Mouse (Mus musculus) yolk sac, embryonic 10.5 days (tissue): ENCODE data around the gene Trib2.

Experiments used
- DNase-seq: peaks from one replicate; pipeline ENCODE4 v3.0.0-alpha.2; 2017; ENCODE audit warnings: low spot score

Trib2 gene

DNA sequence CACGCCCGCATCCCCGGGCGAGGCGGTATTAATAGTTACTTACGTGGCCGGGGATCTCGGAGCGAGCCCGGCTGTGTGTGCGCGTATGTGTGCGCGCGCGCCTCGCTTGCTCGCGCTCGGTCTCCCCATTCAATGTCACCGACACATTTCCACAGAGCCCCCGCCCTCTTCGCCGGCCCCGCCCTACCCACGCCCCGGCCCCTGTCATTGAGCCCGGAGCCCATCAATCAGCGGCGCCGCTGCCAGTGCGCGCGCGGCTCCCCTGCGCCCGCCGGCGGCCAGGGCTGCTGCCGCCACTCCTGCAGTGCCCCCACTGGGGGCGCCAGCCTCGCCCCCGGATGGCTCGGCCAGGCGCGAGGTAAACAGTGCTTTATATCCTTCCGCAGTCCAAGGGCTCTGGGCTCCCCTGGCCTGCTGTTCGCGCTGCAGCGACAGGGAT lies at the start of gene Trib2:
Trib2 (minus strand) TSS at position 183 of the 439 bp plus-strand sequence.
- peak; percentile 92 for DNase-seq

DNA sequence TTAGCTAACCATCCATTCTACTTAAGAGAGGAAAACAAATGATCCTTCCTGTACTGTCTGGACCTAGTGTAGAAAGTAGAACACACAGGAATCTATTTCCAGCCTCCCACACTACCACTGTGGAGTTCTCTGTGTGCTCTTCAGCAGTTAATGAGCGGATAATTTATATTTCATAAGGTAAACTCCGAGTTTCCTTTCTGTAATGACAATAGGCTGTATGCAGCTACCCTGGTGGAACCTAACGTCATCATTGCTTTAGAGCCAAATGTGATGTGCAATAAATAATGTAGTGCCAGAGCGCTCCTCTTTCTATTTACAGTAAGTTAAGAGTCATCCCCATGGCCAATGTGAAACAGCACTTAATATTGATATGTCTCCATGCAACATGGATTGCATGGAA lies 41.3 kb upstream of the Trib2 start:
- DNase-seq: no peak

DNA sequence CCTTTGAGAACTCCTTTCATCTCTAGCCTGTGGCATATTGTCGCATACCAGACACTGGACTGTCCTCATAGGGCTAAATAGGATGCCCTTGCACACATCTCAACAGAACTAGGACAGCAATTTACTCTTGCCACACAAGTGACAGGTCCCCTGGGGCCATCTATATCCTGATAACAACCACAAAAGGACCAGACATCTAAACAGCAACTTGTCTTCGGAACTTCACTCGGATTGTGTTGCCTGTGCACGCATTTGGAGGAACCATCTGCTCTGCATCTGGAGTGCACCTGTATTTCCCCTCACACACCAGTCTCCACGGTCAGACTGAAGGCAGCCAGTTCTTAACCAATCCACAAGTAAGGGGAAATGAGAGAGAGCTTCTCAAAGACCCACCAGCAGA lies 39.2 kb upstream of the Trib2 start:
- no peak for DNase-seq

DNA sequence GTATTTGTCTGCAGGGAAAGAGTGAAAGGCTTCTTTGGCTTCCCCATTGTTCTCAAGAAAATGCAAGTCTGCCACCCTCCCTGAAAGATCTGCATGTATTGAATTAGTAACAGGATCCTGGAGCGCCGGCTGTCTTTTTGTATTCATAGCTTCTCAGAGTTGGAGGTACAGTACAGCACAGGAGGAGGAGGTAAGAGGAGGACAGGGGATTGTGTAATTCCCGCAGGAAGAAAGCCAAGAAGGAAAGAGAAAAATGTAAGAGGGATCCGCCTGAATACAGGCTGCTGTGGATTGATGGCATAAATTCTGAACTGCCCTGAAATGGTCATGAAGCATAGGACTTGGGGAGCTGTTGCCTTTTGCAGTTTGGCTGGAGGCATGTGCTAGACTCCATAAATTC lies 36.1 kb upstream of the Trib2 start:
- DNase-seq: no peak

DNA sequence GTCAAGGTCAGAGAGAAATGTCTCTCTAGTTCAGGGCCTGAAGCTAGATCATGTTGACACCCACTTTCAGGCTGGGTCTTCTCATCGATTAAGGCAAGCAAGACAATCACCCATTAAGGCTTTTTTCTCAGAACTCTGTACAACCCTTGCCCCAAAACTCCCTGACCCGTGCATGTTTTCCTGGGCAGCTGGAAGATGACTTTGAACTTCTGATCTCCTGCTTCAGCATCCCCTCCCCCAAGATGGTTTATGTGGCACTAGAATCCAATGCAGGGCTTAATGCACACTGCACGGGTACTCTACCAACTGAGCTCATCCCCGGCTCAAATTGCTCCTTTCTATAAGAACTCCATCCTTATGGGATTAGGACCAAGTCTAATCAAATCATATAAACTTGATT lies 35.3 kb upstream of the Trib2 start:
- DNase-seq: no peak

DNA sequence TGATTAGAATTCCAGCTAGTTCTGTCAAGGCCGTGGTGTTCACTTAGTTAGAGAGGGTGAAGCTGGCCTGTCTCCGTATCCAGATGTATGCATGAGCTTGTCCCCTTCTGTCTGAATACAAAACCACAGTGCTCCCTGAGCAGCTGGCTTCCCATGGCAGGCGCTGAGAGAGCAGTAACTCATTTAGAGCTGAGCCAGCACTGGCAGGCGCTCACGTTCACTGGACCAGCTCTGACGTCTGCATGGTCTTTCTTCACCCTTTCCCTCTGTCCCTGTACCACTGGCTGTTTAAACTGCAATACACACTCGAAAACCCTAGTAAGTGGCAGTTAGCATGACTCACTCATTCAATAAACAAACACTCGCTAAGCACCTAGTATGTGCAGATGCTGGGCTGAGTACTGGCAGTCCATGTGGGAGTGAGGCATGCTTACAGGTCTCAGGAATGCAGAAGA lies 33.7 kb upstream of the Trib2 start:
- no peak for DNase-seq

DNA sequence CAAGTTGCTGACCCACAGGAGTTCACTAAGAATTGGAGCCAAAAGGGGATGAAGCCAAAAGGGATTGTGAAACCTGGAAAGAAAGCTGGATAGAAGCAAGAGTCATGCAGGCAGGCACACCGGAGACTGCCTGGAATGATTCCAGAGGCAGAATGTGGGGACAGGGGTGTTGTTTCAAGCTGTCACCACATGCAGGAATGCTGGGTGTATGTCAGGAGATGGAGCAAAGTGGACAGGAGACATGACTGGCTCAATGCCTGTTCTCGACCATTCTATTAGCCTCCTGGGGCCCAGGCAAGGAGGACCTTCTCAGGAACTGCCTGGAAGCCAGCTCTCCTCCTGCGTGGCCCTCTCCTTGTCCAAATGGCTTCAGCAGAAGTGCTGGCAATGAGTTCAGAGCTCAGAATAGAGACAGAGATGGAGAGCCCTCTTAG lies 33.2 kb upstream of the Trib2 start:
- no peak for DNase-seq

DNA sequence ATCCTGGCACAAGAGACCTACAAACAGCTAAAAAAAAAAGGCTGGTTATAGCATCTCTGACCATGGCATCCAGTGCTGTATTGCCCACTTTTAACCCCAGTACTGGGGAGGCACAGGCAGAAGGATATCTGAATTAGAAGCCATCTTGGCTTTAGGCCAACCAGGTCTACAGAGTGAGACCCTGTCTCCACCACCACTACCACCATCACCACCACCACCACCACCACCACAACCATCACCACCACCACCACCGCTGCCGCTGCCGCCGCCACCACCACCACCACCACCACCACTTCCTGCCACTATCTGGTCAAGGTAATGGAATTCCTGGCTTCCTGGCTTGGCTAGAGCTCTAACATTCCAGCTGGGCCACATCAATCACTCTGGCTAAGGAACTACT lies 31.7 kb upstream of the Trib2 start:
- no peak for DNase-seq

DNA sequence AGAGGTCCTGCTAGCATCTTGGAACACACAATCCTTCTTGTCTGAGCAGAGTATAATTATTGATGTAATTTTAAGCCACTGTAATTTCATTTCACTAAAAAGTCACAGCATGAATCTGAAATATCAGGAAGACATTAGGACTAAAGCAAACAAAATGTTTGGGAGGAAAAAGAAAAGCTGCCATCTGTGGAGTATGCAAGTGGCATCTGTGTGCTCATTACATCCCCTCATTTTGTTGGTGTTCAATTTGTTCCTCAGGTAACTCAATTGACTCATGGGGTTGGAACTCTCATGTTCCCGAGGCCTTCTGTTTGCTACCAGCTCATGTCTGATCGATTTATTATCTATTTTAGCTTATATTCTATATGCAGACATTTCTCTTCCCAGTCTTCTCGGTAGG lies 28.0 kb upstream of the Trib2 start:
- no peak for DNase-seq

DNA sequence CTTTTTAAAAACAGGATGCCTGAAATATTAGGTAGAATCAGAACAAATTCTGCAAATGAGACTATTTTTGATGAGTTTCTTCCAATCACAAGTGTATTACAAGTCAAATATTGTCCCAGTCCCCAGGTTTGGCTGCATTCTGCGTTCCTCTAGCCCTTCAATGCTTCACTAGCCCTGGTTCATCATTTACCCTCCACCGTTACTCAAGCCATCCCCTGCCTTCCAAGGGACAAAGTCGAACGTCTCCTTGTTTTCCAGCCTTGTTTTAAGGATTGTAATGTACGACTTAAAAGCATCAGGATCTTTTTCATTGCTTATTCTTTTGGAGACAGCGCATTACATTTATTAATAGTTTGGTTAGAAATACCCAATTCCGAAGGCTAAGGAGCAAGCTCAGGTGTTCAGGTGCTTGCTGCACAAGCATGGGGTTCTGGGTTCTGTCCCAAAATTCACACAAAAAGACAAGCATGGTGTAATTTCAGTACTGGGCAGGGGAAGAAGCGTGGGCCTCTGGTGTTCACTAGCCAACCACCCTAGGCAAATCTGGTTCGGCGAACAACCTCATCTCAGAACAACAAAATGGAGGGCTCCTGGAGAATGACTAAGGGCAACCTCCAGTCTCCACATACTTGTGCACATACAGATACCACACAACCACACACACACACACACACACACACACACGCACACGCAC lies 24.3 kb upstream of the Trib2 start:
- DNase-seq: peak; percentile 57

DNA sequence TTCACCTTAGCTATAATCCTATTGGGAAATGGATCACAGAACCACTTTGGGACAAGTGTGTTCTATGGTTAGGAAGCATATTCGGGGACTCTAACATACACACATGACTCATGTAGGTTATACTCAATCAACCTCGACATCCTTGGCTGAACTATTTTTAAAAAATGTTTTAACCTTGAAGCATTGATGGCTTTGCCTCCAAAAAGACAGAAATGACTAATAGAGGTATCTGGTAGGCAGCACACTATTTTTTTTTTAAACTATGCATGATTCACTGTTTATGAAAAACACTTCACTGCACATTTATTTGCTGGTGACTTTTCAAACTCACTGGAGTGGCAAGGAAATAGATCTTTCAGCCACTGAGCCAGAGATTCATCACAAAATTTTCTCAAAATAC lies 21.5 kb upstream of the Trib2 start:
- DNase-seq: no peak

DNA sequence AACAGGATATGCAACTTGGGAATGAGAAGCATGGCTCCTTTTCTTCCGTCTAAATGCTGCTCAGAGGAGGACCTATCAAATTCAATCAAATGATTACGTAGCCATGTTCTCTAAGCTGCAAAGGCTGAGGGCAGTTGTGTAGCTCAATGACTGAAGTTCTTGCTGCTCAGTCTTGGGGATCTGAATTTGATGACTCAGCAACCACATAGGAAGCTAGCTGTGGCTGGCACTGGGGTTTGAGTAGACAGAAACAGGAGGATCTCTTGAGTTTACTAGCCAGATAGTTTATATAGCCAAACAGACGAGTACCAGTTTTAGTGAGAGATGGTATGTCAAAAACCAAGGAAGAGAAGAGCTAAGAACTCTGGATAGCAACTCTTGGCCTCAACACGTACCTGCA lies 20.8 kb upstream of the Trib2 start:
- no peak for DNase-seq

DNA sequence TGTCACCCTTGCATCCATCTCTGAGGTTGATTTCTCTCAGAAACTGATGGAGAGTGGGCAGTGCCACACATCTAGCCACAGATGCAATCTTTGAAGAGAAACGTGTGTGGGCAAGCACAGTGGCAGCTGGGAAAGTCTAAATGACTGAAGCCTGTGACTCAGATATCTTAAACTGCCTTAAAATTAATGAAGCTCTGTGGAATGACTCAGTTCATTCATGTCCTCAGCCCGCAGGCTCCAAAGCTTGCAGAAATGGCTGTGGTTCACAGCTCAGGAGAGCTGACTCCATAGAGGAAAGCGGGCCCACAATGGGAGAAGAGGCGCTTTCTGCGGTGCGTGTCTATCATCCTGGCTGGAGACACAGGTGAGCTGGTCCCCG lies 15.9 kb upstream of the Trib2 start:
- no peak for DNase-seq

DNA sequence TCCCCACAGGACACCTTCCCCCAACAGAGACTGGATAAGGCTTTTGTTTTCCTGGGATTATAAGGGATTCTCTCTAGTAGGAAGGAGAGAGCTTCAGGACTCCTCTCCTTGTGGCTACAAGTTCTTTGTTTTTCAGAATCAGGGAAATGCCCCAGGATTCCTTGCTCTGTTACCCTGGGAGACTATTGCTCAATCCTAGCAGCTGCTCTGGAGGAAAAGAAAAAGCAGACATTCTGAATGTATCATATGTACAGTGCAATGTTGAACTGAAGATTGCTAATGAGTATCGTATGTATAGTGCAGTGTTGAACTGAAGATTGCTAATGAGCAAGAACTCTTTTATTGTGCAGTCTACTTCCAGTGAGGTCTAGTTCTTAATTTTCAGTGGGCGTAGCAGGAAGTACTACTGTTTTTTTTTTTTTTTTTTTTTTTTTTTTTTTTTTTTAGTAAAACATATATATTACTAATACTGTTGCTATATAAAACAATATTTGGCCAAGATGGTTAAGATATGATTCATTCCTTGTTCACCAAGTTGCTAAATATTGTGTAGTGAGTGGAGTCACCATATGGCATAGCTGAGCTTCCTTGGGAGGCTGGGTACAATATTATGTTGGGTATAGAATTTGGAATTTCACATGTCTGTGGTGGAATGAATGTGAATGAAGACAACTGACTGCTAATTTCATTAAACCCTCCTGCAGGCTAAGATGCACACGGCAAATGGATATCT lies 15.4 kb upstream of the Trib2 start:
- DNase-seq: no peak

DNA sequence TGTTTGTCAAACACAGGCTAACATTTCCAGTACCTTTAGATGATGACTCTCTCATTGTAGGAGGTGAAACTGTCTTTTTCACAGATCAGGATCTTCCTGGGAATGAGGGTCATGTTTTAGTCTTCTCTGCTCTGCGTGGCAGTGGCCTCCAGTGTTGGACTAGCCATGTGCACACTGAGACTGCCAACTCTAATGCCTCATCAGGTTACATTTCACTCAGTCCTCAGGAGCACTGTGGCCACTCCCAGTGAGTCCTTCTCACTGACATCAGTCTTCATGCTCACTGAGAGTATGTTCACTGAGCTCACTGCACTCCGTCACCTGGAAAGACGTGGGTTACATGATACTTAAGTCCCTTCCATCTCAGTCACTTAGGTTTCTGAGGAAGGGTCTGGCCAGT lies 14.0 kb upstream of the Trib2 start:
- no peak for DNase-seq

DNA sequence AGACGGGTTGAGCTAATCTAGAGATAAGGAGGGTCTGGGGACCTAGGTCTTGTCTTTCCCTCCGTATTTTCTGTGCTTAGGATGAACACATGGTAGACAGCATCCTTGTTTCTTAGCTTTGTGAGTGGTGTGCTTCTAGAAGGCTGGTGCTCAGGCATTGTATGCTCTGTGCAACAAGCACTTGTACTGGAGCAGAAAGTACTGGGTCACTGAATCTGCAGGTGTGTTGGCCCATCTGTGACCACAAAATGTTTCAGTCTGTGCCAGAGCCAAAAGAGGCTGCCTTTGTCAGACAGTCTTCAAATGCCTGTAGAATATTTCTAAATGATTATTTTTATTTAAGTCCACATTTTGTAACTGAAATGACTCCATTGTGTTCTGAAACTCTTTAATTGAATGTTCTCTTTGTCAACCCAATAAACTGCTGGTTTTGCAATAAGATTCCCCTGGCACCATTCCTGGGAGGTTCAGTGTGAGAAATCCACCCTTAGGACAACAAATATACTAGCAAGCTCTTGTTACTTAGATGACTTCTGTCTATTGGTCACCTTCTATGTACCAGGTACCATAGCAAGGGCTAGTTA lies 12.2 kb upstream of the Trib2 start:
- DNase-seq: no peak

DNA sequence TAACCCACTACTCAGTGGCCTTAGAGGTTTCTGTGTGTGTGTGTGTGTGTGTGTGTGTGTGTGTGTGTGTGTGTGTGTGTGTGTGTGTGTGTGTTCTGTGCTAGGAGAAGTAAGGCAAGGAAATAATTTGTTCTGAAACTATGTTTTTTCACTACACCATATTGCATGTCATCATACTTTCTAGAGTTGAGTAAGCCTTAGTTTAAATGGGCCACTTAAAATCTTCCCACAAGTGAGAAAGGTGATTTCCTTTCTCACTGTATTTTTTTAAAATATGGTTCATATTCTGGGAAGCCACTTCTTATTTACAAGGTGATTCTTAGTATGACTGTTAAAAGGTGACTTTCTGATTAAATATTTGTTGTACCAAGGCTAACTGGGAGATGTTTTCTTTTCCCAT lies 4.3 kb upstream of the Trib2 start:
- DNase-seq: no peak

DNA sequence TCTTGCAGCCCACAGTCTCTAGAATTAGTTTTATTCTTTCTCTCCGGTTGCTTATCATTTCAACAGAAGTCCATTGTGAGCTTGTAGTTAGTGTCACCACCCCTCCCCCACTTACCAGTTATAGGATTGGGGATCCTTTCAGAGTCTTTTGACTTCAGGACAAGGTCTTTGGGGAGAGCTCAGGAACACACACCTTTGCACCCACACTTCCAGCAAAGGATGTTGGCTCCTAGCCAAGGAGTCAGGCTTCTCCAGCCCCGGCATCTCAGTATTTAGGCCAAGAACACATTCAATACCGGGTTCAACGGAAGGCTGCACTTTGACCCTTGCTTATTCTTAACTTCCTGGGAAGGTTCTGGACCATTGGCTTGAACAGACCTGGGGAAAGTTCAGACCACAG lies 643 bp upstream of the Trib2 start:
- peak; percentile 34 for DNase-seq

DNA sequence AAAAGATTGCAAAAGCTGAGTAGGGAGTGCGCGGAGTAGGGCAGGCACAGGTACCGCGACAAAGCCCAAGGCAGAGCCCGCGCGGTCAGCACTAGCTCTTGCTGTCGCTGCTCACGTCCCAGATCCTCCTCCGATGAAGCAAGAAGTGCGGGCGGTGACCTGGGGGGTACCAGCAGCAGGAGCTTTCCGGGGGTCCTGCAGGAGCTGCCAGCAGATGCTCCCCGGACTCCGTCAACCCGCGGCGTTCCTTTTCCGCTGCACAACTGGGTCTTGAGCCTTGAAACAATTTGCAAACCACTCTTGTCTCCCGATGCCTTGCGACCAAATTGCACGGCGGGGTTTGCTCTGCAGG lies 492 bp downstream of the Trib2 start:
- DNase-seq: peak; percentile 65

DNA sequence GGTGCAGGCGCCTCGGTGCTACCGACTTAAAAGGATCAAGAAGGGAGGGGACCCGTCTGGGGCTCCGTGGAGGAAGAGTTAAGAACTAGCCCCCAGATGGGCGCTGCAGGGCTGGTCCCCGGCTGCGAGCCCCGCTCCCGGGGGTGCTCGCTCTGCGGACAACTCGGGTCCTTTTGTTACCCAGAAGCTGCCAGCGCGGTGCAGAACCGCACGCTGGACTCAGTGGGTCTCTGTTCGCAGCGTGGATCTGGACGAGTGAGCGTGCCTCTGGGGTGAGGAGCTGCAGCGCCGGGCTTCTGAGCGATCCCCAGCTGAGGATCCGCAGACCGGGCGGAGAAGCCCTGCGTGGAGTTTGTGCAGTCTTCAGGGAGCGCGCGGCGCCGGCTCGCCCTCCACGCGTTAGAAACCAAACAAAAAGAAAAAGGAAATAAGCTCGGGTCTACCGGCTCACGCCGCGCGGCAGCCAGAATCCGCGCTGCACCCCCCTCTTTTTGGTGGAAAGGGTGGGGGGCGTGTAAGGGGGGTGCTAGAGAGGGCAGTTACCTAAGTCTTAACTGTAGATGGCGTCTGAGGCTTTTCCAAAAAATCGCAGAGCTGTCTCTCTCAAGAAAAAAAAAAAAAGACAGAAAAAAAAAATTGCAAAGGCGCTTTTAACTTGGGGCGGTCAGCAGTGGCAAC lies 1.0 kb downstream of the Trib2 start:
- peak; percentile 62 for DNase-seq

DNA sequence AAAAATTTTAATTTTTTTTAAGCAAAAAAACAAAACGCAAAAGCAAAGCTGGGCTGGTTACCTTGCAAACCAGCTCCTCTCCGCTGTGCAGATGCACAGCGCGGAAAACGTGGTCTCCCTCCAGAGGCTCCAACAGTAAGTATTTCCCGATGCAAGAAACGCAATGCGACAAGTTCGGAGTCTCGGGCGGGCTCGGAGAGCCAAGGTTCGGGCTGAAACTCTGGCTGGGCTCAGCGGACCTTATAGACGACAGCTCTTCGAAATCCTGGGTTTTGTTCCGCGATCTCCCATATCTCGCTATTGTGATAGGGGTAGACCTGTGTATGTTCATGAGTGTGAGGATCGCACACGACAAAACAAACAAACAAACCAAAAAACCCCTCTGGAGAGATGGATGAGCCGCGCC lies 1.5 kb downstream of the Trib2 start:
- DNase-seq: peak; percentile 31

DNA sequence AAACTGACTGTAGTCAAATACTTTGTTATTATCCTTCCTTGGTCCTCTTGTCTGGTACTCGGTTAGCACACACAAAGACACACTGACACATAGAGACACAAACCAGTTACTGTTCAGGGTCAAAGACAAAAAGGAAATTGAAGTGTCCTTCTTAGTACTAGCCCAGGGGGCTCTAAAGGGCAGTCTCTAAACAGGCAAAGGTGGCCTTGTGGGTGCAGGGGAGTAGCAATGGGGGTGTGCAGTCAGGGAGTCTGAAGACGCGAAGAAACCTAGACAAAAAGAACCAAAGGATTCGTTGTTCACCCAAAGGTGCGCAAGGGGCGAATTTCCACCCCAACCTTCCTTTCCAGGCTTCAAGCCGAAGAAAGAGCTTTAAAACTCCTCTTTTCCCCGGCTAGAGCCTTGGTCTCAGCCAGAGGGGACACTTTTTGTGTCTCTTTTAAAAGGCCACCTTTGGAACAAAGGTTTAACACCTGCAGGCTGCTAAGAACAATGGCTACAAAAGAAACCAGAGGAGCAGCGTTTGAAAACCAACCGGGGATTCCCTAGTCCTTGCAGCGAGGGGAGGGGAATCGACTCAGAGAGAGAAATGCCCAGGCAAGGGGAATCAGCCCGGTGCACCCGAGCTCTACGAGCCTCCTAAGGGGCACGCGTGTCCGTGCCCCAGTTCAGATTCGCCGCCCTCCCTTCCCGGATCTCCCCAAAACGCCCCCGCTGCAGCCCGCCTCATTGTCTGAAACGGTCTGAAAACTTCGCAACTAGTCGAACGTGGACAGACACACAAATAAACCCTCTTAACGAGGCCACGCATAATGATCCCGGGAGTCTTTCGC lies 2.3 kb downstream of the Trib2 start:
- DNase-seq: peak; percentile 19
